Mouse (Mus musculus) liver, embryonic 16.5 days (tissue): ENCODE measurements around the gene Zmynd8. TPM values are rescaled to one million over a fixed set of nuclear protein-coding genes. Genes with fewer than 3 reads are reported as not detected.
"Not testable (repeated sequence)": the region's sequence is repeated elsewhere in the genome, so short reads cannot be mapped to it uniquely, and the experiment has no call there.

Experiments
- ATAC-seq: fragments of 200-750 bp; cut with Nextera tagmentation; 2 replicates; pipeline ENCODE4 v1.8.0; 2017; ENCODE audit warnings: low read depth, mild to moderate bottlenecking, moderate number of reproducible peaks, moderate library complexity
- H3K27ac ChIP-seq: fragments of 300-500 bp; sonication (generic); 2 replicates; pipeline ENCODE4 v1.5.1; 2014; ENCODE audit warnings: mild to moderate bottlenecking, low read length
- H3K27me3 ChIP-seq: fragments of 300-500 bp; sonication (generic); 2 replicates; pipeline ENCODE4 v1.6.1; 2014; ENCODE audit warnings: low read depth, low read length, mixed read lengths; ENCODE audit not compliant: control insufficient read depth, insufficient read depth
- H3K36me3 ChIP-seq: fragments of 300-500 bp; sonication (generic); 2 replicates; pipeline ENCODE4 v1.6.1; 2014; ENCODE audit warnings: mild to moderate bottlenecking; ENCODE audit not compliant: control insufficient read depth, insufficient read depth
- H3K4me1 ChIP-seq: fragments of 300-500 bp; sonication (generic); 2 replicates; pipeline ENCODE4 v1.6.1; 2014; ENCODE audit warnings: low read depth, low read length, mixed read lengths; ENCODE audit not compliant: control insufficient read depth
- H3K4me2 ChIP-seq: fragments of 300-500 bp; sonication (generic); 2 replicates; pipeline ENCODE4 v1.6.1; 2014; ENCODE audit warnings: low read depth, low read length, mixed read lengths
- H3K4me3 ChIP-seq: fragments of 300-500 bp; sonication (generic); 2 replicates; pipeline ENCODE4 v1.5.1; 2014; ENCODE audit warnings: low read depth, mild to moderate bottlenecking, low read length
- H3K9ac ChIP-seq: fragments of 300-500 bp; sonication (generic); 2 replicates; pipeline ENCODE4 v1.6.1; 2014; ENCODE audit warnings: low read depth, low read length
- H3K9me3 ChIP-seq: fragments of 300-500 bp; sonication (generic); replicated peaks from 2 replicates; pipeline ENCODE4 v1.6.1; 2016; ENCODE audit warnings: low read length; ENCODE audit not compliant: control insufficient read depth
- WGBS: fragments of 180-500 bp; shearing (Covaris S2); extraction: QIAGEN DNeasy Blood & Tissue Kit; methylation state at CpG from one replicate; pipeline ENCODE4 v1.1.7; 2014; ENCODE audit not compliant: insufficient replicate concordance; 5-methylcytosine and 5-hydroxymethylcytosine counted together
- polyA plus RNA-seq: library from polyadenylated mRNA; unstranded; fragments of >200 nt; fragmentation: Nextera tagmentation; extraction: Ambion mirVana; gene quantifications from 2 replicates; pipeline ENCODE4 v1.2.1, GENCODE M21; 2015

Gene Zmynd8
- polyA plus RNA-seq, 1 experiment from 2014 or later, result 20.0 TPM

DNA sequence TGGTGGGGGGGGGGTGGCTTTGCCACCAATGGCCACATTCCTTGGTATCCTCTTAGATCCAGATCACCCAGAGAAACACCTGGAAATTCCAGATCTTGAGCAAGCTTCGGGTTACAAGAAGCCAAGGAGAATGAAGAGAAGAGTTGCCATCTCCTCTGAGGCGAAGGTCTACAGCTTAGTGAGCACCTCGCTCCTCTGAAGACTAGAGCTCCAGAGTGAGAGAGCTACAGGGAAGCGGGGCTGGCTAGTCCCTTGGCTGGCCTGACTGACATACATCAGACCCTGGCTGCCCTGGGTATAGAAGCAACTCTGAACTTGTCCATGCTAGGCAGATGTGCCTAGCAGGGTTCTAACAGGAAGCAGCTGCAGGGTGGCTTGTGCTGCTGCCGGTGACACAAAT lies 89.7 kb downstream of the Zmynd8 start:
- Histone ChIP-seq H3K9ac (no peak overlapping the region), H3K27me3 (no peaks in the 10 kb centered on the region), H3K36me3 (peaks cover 63% of the 10 kb centered on the region), H3K4me3 (no peak overlapping the region), H3K4me2 (no peak overlapping the region), H3K27ac (no peak overlapping the region), H3K4me1 (no peaks in the 10 kb centered on the region), H3K9me3 (no peaks in the 10 kb centered on the region)
- no peak for ATAC-seq
- WGBS, result 87% methylated on average over 5 of the region's 5 CpGs

DNA sequence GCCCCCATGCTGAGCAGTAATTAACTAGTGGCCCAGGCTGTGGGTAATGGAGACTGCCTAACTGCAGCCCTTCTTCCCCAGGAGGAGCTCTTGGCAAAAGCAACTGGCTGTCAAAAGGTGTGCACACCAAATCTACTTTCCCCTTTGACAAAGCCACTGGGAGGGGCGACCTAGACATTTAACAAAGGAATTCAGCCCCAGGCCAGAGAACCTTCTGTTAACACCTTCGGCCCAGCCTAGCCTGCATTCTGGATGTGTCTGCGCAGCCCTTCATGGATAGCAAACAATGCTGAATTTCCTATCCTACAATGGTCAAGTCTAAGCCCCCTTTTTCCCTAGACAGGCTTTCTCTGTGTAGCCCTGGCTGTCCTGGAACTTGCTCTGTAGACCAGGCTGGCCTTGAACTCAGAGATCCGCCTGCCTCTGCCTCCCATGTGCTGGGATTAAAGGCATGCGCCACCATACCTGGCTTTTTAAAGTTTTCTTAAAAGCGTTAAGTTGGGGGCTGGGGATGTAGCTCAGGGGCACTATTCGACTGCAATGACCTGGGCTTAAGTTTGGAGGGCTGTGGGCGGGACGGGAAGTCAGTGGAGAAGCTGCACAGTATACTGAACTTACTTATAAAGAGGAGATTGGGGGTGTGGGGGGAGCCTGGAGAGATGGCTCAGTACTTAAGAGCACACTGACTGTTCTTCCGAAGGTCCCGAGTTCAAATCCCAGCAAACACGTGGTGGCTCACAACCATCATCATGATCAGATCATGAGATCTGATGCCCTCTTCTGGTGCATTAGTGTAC lies 90.4 kb downstream of the Zmynd8 start:
- 89% methylated on average over 12 of the region's 12 CpGs for WGBS
- Histone ChIP-seq H3K27me3 (no peaks in the 10 kb centered on the region), H3K4me3 (no peak overlapping the region), H3K9ac (no peak overlapping the region), H3K9me3 (no peaks in the 10 kb centered on the region), H3K27ac (no peak overlapping the region), H3K36me3 (peaks cover 57% of the 10 kb centered on the region), H3K4me1 (no peaks in the 10 kb centered on the region), H3K4me2 (no peak overlapping the region)
- no peak for ATAC-seq

DNA sequence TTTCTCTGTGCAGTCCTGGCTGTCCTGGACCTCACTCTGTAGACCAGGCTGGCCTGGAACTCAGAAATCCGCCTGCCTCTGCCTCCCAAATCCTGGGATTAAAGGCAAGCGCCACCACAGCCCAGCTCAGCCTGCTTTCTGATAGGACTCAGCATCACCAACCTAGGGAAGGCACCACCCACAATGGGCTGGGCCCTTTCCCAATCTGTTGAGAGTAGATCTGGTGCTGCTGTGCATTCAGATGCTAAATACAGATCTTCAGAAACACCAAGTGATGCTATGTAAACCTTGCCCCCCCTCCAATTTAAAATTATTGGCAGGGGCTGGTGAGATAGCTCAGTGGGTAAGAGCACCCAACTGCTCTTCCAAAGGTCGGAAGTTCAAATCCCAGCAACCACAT lies 98.6 kb downstream of the Zmynd8 start:
- not testable (repeated sequence) for H3K4me2 ChIP-seq, ATAC-seq, H3K9me3 ChIP-seq, H3K4me1 ChIP-seq, H3K27ac ChIP-seq, H3K27me3 ChIP-seq, H3K9ac ChIP-seq, H3K4me3 ChIP-seq
- peaks cover 41% of the 10 kb centered on the region for H3K36me3 ChIP-seq
- WGBS, result 86% methylated on average over 3 of the region's 3 CpGs

DNA sequence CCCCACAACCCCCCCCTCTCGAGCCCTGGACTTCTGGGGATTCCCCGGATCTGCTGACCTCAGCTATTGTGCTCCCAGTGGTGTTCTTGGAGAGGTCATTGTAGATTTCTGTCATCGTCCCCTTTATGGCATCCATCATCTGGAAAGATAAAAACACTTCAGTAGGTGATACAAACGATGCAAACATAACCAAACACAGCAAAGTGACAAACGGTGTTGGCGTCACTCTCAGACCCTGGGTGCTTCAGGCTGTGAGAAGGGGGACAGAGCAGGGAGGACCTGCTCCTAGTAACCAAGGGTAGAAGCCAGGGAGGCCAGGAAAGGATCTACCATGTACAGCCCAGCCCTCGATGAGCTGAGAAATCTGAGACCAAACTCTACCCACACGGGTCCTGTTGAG lies 100.9 kb downstream of the Zmynd8 start:
- Histone ChIP-seq H3K27me3 (no peaks in the 10 kb centered on the region), H3K9ac (no peak overlapping the region), H3K36me3 (peaks cover 36% of the 10 kb centered on the region), H3K9me3 (no peaks in the 10 kb centered on the region), H3K4me2 (no peak overlapping the region), H3K27ac (no peak overlapping the region), H3K4me1 (no peaks in the 10 kb centered on the region), H3K4me3 (no peak overlapping the region)
- 81% methylated on average over 8 of the region's 8 CpGs for WGBS
- no peak for ATAC-seq

GRCm38 (mm10) chr2:165793283-165793638 lies 105.6 kb downstream of the Zmynd8 start:
- no peak overlapping the region for H3K4me2 ChIP-seq
- peak; percentile 40; the same call in 1 of the 2 replicates for ATAC-seq
- no peak overlapping the region for H3K27ac ChIP-seq
- no peaks in the 10 kb centered on the region for H3K27me3 ChIP-seq
- no peak overlapping the region for H3K9ac ChIP-seq
- no peak overlapping the region for H3K4me3 ChIP-seq
- H3K4me1 ChIP-seq, result no peaks in the 10 kb centered on the region
- 16% methylated on average over 3 of the region's 3 CpGs for WGBS
- H3K9me3 ChIP-seq, result no peaks in the 10 kb centered on the region
- H3K36me3 ChIP-seq, result peaks cover 50% of the 10 kb centered on the region

GRCm38 (mm10) chr2:165792431-165793282 lies 106.2 kb downstream of the Zmynd8 start:
- no peak overlapping the region for H3K4me2 ChIP-seq
- WGBS, result 59% methylated on average over 25 of the region's 25 CpGs
- H3K4me1 ChIP-seq, result no peaks in the 10 kb centered on the region
- ATAC-seq, result no peak
- no peaks in the 10 kb centered on the region for H3K27me3 ChIP-seq
- no peaks in the 10 kb centered on the region for H3K9me3 ChIP-seq
- no peak overlapping the region for H3K4me3 ChIP-seq
- H3K36me3 ChIP-seq, result peaks cover 50% of the 10 kb centered on the region
- no peak overlapping the region for H3K9ac ChIP-seq
- H3K27ac ChIP-seq, result no peak overlapping the region

DNA sequence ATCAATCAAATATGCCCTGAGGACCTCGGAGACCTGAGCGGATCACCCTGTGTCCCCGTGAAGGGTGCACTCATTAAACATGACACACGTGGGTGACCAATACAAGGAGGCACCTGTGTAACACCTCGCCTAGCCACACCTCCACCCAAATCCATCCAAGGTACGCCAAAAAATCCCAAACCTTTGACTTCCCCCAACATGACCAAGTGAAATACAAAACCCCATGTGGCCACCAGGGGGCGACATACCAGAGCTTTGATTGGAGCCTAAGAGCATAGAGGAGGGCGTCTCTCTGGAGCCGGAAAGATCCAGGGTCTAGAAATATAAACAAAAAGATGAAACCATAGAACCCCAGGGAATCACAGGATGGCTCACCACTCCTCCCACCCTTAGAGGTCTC lies 107.2 kb downstream of the Zmynd8 start:
- Histone ChIP-seq H3K9me3 (no peaks in the 10 kb centered on the region), H3K9ac (no peak overlapping the region), H3K36me3 (peaks cover 48% of the 10 kb centered on the region), H3K4me2 (no peak overlapping the region), H3K27me3 (no peaks in the 10 kb centered on the region), H3K27ac (no peak overlapping the region), H3K4me3 (no peak overlapping the region), H3K4me1 (no peaks in the 10 kb centered on the region)
- no peak for ATAC-seq
- WGBS, result 60% methylated on average over 9 of the region's 9 CpGs

- Histone ChIP-seq H3K4me1 (no peaks in the 10 kb centered on the region), H3K4me3 (no peak overlapping the region), H3K9ac (no peak overlapping the region), H3K27me3 (no peaks in the 10 kb centered on the region), H3K27ac (no peak overlapping the region), H3K9me3 (no peaks in the 10 kb centered on the region), H3K4me2 (no peak overlapping the region), H3K36me3 (peaks cover 51% of the 10 kb centered on the region)
- no peak for ATAC-seq
- 78% methylated on average over 7 of the region's 7 CpGs for WGBS
Observed at GRCm38 (mm10) chr2:165791026-165791425, 107.8 kb downstream of the Zmynd8 start.

DNA sequence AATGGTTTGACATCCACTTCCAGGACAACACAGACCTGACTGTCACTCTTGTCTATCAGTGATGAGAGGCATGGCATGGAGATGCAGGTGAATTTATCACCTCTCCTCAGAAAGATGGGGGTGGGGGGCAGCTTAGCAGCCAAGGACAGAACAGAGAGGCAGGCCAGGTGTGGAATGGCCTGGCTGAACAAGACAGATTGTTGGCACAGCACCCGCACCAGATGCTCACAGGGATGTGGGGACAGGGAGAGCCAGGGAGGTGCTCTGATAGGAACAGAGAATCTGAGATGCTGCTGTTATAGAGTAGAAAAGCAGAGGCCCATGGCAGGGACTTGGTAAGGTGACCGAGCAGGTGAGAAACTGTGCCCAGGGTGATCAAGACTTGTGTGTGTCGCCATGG lies 109.1 kb downstream of the Zmynd8 start:
- WGBS, result 80% methylated on average over 3 of the region's 3 CpGs
- H3K27ac ChIP-seq, result no peak overlapping the region
- H3K4me3 ChIP-seq, result no peak overlapping the region
- H3K4me2 ChIP-seq, result no peak overlapping the region
- H3K9me3 ChIP-seq, result no peaks in the 10 kb centered on the region
- ATAC-seq, result no peak
- H3K9ac ChIP-seq, result no peak overlapping the region
- no peaks in the 10 kb centered on the region for H3K4me1 ChIP-seq
- H3K27me3 ChIP-seq, result no peaks in the 10 kb centered on the region
- H3K36me3 ChIP-seq, result peaks cover 57% of the 10 kb centered on the region
